Mouse (Mus musculus) spleen, adult 2 months (tissue): ENCODE results near the gene Prcc.

Source experiments
- CTCF ChIP-seq: fragments of 200-500 bp; IDR thresholded peaks from 2 replicates; pipeline ENCODE4 v1.5.1; 2011; ENCODE audit warnings: mild to moderate bottlenecking, inconsistent platforms; ENCODE audit not compliant: insufficient read depth, insufficient read length, insufficient replicate concordance; ENCODE audit errors: extremely low read depth
- POLR2A ChIP-seq: fragments of 200-500 bp; IDR thresholded peaks from 2 replicates; pipeline ENCODE4 v1.6.1; 2011; ENCODE audit warnings: low read depth, low read length, inconsistent platforms

DNA sequence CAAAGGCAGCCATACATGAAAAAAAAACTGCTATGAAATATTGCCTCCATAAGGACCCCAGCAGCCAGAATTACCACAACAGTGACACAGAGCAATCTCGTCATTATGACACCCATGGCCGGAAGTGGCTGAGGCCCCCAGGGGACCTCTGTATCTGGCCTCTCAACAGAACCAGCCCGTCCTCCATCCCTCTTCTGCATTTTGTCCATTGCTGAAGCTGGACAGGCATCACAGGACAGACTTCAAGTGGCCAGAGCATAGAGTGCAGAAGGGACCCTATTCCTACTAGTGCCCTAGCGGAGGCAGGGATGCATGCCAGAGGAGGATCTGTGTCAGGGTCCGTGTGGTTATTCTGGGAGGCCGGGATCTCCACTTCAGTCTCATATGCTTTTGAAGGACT, 69.2 kb downstream of the Prcc start:
- no peak for TF ChIP-seq CTCF
- no peak for TF ChIP-seq POLR2A
